Mouse (Mus musculus) WW6 (cell line): ENCODE results near the gene Tmem255b.

ENCODE experiments used
- DNase-seq: peaks from one replicate; pipeline ENCODE4 v3.0.0-alpha.2; 2013; ENCODE audit warnings: low read depth, low spot score

Tmem255b gene

DNA sequence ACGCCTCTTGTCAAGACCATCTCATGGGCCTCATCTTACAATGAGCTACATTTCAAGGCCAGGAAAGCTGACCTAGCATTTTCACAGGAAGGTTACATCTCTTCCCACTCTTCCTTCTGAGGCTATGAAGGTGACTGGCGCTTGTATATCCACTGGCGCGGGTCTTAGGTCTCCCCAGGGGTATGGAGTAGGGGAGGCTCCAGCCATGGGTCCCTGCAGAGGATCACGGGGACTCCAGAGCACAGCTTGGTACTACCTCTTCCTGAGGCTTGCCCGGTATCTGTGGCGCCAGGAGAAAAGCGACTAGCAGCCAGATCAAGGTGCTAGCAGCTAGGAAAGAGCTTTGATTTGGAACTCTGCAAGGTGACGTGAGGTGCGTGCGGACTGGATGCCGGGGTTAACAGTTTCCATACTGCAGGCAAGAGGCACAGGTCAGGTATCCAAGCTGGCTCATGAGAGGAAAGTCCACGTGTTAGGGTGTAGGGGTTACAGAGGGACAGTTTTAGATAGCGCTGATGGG is 56.6 kb downstream of the Tmem255b start:
- no peak for DNase-seq

DNA sequence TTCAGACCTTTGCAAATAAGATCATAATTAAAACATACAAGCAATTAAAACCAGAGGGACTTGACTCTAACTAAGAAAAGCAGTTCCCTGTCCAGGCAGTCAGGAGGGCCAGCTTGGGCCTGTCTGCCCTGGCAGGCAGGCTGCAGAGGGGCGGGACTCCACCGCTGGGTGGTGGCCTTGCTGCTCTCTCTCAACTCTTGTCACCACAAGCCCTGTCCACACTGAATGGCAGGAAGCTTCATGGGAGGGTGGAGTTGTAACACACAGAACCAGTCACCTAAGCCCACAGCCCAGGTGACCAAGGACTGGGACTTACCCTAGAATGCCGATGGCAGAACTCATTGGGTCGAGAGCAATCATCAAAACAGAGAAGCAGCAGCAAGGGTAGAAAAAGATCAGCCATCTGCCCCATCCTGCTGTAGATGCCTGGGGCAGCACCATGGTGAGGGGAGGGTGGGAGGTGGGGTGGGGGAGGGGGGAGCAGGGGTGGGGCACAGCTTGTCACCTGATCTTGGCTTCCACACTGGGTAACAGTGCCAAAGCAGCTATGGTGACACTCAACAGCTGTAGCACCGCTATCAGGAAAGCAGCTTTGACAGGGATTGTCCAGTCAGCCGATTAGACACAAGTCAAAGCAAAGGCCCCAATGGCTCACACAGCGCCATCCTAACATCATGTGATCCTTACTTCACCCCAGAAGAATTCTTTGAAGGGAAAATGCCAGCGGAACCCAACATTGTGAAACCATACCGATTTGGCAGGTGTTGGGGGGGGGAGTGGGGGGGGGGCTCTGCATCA is 57.4 kb downstream of the Tmem255b start:
- no peak for DNase-seq

GRCm38 (mm10) chr8:13493011-13493410 is 58.0 kb downstream of the Tmem255b start:
- no peak for DNase-seq

- no peak for DNase-seq
Measured at GRCm38 (mm10) chr8:13493858-13494631, 59.1 kb downstream of the Tmem255b start, which contains the start of gene Gas6. Gene Gas6, minus strand, starts transcription at chr8:13494490.

DNA sequence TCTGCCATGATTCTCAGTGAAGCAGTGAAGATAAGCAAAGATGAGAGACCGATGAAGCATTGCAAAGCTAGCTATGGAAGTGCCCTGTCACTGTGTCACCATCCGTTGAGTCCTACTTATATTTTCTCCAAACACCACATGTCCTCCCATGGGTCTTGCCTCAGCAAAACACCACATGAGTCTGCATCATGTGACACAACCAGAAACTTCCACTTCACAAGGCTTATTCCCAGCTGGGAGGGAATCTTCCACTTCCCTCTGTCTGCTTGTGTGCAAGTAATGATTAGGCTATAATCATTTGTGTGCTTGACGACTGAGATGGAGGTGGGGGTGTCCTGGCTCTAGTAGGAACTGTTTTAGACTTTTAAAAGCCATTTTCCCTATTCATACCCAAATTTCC is 66.2 kb downstream of the Tmem255b start:
- DNase-seq: no peak

DNA sequence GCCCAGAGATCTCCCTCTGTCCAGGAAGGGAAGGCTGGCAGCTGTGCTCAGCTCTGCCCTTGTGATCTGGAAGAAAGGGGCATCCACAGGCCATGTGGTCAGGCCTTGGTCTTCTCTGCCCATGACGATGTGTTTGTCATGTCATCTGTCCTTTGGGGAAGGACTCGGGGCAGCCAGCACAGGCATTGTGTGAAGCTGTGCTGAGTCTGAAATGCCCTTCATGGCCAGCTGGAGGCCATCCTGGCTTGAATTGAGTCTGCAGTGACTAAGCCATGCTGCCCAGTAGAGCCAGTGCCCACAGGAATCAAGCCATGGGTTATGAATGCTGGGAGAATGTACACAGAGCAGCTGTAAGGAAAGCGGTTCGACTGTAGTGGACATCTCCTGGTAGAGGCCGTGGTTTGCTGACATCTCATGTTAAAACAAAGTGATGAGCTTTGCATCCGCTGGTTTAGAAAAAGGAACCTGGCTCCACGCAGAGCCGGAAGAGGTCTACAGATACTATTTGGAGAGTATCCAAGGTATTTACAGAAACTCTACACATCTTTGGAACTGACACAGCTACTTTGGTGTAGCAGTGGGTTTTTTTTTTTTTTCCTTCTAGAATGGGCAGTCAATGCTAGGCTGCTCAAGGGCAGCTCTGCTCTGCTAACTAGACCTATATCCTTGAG is 69.1 kb downstream of the Tmem255b start:
- DNase-seq: no peak

- no peak for DNase-seq
Measured at GRCm38 (mm10) chr8:13504894-13505674, 70.1 kb downstream of the Tmem255b start.

DNA sequence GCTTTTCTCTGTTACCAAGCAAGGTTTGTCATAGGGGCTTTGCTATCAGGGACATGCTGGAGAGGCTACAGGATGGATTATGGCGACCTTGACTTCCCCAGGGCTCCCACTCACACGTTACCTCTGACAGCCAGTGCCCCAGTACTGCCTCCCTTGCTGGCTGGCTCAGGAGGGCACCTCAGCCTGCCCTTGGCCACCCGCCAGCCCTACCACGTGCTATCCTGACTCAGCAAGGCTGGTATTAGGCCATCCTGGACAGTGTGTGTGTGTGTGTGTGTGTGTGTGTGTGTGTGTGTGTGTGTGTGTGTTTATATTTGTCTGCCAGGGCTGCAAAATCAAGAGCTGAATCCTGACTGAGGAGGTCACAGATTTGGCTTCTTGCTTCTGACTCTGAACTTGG is 71.9 kb downstream of the Tmem255b start:
- no peak for DNase-seq

DNA sequence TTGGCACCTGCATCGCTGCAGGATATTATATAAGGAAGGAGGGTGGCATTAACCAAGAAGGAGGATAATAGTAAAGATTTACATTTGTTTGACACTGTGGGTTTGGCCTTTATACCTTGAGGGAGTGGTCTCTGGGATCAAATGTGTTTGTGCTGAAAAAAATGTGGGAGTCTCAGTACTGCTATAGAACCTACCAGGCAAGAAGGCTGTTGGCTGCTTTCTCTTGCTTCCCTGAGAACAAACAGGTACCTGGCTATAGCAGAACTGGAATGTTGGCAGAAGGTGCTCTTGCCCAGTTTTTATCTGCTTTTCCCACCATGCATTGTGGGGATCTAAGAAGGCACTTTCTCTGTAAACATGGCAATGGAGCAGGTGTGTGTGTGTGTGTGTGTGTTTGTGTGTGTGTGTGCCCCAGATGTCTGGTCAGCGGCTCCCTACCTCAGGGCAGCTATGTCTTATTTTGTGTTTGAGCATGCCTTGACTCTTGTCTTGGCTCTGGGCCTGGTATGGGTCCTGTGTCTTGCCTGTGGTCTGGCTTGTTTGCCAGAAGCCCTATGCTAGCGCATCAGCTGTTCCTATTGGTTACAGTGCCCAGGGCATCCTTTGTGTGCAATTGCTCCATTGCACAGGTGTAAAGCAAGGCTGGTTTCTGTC is 72.4 kb downstream of the Tmem255b start:
- DNase-seq: no peak

DNA sequence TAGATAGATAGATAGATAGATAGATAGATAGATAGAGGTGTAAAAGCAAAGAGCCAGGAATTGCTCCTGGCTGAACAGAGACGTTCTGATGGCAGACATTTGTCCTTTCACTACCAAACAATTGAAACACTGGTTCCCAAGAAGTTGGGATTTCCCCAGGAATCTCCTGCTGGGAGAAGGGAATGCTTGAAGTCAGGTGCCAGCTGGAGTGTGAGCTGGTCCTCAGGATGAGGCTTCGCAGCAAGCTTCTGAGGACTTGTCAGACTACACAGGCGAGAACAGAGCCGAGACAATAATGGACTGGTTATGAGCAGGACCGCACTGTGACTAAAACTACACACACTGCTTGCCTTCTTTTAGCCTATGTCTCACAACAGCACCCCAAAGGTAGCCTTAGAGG is 77.0 kb downstream of the Tmem255b start:
- no peak for DNase-seq

DNA sequence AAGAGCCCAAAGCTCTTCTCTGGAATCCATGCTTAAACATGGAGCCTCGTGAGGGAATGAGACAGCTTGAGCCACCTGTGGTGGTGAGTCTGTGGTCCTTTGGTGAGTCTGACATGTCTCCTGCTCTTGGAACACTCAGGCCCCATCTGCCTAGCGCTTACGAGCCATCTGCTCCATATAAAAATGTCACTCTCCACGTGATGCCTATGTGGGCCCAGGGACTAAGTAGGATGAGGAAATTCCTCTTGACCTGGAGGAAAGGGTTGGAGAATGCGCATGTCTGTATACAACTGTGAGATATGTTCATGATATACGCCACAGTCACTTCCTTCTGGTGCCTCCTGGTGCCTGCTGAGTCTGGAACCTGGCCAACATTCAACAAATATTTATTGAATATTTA is 77.7 kb downstream of the Tmem255b start:
- DNase-seq: no peak

DNA sequence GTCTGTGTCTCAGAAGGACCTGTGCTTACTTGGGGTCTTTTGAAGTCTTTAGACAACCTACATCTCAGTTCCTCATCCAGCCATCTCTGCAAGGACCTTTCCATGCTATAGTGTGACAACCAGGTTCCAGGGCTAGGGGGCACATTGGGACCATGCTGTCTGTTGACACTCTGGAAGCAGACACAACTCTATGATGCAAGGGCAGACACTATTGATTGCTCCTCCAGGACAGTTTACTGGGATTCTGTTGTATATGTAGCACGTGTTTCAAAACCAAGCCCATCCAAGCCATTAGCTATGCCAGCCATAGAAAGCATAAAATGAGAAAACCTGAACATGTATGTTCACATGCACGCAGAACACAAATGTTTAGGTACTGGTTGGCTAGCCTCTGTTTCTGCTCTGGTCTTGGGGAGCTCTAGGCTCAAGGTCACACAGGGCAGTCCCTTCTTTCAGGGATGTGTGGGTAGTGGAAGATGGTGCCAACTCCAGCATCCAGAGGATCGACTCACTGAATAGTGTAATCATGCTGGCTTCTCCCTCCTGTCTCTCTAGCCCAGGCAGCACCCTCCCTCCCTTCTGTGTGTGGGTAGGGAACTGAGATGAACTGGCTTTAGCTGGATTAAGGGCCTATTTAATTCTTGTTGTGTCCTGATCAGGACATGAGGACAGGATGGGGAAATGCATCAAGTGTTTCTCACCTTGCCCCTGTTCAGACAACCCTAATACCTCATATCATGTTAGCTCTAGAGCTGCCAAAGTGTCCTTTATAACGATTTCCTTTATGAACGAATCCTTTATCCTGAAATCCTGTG is 78.8 kb downstream of the Tmem255b start:
- no peak for DNase-seq

DNA sequence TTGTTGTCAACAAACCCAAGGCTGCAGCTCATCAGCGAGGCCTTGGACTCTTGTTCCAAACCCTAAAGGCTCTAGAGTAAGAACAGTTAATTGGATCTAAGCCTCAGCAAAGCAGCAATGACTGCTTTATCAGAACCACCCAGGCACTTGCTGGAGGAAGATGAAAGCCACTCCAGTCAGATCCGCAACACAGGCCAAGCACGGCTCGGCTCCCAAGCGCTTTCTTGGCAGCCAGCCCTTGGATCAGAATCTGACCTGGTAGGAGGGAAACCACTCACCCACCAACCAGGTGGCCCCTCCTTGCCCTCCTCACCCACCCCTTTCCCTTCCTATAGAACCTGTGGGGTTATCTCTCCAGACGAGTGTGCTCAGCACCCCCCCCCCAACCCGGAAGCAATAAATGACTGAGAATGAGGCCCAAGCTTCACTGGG is 81.0 kb downstream of the Tmem255b start:
- DNase-seq: no peak

DNA sequence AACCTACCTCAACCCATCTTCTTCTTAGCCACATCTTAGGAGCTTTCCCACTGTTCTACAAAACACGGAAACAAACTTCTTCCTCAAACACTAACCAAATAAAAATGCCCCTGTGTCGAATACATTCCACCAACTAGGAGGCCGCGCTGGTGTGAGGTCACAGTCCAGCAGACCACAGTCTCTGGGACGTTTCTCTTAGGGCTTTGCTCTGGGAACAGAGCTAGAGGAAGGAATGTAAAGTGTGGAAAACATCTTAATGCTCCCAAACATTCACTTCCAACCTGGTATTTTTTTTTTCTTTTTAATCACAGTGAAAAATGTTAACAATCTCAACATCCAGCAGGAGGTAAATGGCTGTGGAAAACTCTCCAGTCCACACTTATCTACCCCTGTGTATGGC is 81.7 kb downstream of the Tmem255b start:
- DNase-seq: no peak

GRCm38 (mm10) chr8:13517284-13517781 is 82.3 kb downstream of the Tmem255b start:
- no peak for DNase-seq
